Mouse (Mus musculus) cortical plate, adult 2 months (tissue): Measurements from ENCODE around the gene Schip1.

ENCODE experiments used
- CTCF ChIP-seq: fragments of 200-500 bp; IDR thresholded peaks from 2 replicates; pipeline ENCODE4 v1.5.1; 2011; ENCODE audit warnings: mild to moderate bottlenecking, control low read depth, low read length; ENCODE audit not compliant: insufficient read depth; ENCODE audit errors: extremely low read depth
- POLR2A ChIP-seq: fragments of 200-500 bp; IDR thresholded peaks from 2 replicates; pipeline ENCODE4 v1.6.1; 2011; ENCODE audit warnings: mild to moderate bottlenecking, low read length, control low read depth; ENCODE audit not compliant: insufficient read depth; ENCODE audit errors: extremely low read depth

- TF ChIP-seq POLR2A (no peak), CTCF (no peak)
Observed at GRCm38 (mm10) chr3:68335501-68335900, 270.9 kb downstream of the Schip1 start.
